Mouse (Mus musculus) kidney, adult 8-10 months (tissue): ENCODE data around the gene Col25a1.

Source experiments
- DNase-seq, 2 experiments: peaks; one replicate each; pipeline ENCODE4 v3.0.0; 2022

Col25a1 gene

DNA sequence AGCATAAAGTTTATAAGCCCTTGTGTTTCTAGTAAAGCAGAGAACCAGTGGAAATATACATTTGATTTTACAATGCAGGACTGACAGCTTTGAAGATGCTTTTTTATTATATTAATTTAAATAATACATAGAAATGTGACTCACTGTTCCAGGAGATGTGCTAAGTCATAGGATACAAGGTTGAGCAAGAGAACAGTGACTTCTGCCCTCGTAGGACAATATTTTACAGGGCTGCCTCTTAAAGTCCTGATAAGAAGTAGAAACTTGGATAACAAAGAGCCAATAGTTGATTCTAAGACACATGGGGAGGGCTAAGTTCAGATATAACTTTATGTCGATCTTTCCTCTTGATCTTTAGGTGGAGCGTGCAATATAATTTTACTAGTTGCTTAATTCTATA, 124.8 kb downstream of the Col25a1 start:
- DNase-seq = no peak

DNA sequence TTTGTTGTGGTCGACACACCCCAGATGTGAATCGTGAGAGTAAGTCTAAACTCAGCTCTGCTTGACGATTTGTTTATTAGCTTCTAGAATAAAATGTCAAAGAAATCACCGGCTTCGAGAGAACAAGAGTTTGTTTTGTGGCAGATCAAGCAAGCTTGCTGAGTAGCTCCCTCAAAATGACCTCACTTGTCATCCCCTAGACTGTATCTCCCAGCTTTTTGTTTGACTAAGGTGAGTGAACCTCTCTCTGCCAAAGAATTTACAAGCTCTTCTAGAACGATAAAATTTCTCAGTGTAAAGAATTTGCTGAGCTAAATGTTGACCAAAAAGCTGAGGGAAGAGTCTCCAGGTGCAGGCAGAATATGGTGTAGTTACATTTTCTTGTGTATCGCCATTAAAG, 125.3 kb downstream of the Col25a1 start:
- DNase-seq = no peak

DNA sequence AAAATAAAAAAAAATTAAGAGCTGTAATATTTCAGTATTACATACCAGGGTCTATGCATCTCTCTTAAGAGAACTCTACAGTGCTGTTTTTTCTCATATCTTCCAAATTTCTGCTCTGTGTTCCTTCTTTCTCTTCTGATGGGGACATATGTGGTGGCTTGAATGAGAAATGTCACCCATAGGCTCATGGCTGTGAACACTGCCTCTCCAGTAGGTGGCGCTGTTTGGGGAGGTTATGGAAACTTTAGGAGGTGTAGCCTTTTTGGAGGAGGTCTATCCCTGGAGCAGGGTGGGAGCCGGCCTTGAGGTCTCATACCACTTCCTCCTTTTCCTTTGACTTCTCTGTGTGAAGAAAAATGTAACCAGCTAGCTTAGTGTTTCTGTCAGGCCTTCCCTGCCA, 128.4 kb downstream of the Col25a1 start:
- no peak for DNase-seq

DNA sequence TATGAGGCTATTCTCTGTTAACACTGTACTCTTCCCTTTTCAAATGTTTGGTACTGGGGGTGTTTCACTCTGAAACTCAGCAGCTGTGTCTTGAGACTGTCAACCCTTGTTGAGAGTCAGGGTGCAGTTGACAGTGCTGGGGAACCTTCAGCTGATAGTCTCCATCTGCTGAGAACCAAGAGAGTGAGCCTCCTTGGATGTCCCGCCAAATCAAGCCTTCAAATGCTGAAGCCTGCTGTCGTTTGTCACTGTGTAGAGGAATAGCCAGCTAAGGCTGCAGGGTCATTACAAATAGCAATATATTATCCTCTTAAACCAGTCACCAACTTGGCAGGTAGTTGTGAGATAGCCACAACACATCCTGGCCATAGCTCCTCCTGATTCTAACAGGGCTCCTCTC, 129.0 kb downstream of the Col25a1 start:
- no peak for DNase-seq

DNA sequence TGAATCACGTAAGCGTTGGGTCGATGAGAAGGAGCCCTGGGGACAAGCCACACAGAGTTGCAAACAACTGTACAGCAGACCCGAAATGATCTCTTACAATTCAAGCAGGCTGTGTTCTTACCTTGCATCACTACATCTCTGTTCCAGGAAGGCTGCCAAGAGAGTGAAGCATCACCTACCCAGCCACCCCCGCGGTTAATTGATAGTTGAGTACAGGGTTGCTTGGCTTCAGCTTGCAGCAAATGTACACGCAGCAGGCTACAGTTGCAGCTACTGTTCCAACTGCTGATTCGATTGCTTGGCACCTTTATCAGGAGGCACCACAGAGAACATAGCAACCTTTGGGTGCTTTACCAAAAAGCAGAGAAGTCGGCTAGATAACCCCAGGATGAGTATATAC, 133.8 kb downstream of the Col25a1 start:
- no peak for DNase-seq

DNA sequence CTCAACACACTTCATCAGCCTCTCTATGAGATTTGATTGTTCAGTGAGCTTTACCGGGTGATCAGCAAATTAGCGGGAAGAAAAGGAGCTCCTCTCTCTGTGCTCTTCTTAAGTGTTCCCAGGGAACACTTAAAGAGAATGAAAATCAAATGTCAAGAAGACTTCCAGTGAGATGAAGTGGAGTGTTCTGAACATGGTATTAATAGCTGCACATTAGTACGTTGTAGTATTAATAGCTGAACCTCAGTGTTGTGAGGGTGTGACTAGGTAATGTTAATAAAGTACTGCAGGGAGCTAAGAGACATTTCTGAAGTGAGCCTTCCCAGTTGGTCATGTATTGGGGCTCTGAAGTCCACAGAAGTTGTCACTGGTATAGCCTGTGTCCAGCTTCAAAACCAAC, 139.2 kb downstream of the Col25a1 start:
- no peak for DNase-seq

DNA sequence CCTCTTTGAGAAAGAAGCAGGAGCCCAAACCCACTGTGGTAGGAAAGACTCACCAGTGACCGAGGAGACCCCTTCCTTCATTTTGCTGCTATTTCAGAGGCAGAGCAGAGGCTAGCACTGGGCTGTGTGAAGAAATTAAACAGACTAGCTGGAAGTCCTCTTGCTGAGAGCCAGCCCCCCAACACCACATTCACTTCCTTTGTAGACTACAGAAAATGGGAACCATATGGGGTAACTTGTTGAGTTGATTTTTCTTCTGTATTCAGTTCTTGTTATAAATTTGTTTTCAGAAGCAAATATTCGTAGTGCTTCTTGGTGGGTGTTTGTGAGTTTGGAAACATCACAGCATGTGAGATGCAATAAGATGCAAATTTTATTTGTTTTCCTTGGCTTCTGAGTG, 142.6 kb downstream of the Col25a1 start:
- DNase-seq = no peak

DNA sequence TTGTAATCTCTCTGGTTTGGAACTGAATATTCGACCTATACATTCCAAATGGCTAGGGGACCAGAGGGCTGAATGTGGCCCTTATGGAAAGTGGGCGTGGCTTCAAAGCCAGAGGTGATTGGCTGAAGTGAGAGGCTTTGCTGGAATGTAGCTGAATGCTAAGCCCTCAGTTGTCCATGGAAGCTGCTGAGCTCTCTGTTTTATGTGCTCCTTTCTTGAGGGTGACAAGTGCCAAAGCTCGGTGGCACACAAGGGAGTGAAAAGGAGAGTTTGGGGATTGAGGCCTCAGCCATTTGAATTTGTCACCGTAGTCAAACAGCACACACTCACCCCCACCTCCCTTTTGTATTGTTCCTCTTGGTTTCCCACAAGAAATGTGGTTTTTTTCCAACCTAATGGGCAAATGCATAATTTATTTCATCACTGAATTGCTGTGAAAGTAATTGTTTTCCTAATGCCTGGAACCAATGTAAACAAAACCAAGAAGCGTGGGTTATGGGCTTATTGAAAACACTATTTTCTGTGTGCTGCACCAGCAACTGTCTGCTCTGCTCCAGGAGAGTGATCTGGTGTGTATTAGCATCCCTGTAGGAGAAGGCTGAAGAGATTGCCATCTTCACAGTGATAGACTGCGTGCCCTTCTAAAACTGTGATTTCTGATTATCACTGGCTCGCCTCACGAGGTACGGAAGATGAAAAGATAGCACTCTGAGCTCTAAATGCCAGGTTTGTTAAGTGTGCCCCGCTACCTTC, 147.2 kb downstream of the Col25a1 start:
- DNase-seq = no peak

DNA sequence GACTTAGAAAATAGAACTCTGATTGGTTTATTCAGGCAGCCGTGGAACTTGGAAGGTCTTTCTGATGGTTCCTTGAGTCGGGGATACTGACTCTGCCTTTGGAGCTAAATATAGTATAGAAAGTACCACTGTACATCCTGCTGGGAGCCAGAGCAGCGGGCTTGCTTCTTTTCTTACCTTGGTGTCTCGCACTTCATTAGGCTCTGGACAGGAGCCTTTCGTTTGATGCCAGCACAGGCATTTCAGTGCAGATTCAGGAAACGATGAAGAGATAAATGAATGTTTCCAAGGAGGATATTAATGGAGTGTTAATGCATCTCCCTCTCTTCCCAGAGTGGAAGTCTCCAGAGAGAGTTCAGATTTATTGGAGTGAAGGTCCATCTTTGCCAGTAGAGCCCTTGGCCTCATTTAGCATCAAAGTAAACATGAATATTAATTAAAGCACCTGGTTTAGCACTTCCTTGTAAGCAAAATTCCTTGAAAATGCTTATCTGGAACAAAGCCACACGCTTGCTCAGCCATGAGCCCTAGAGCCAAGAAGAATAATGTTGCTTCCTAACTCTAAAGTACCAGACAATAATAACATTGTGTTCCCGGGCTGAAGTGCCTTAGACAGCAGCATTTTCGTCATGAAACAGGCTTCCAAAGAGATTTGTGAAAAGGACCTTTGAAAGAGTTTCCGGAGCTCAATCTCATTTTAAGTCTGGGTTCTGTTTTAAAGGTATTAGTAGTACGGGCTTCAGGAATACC, 151.9 kb downstream of the Col25a1 start:
- no peak for DNase-seq

DNA sequence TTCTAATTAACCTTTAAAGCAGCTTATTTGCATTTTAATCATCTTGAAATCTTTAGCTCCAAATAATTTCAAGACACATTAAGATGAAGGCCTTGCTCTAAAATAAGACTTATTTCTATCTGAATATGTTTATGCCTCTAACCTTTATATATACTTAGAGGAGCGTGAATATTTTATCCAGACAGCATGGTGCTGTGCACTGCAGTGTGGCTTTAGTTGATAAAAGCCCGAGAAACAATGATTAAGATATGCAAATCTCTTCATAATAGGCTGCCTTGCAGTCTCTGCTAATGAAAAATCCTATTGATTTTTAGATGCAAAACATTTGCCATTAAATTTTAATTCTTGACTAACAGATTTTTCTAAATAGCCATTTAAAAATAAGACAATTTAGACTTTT, 156.8 kb downstream of the Col25a1 start:
- no peak for DNase-seq

DNA sequence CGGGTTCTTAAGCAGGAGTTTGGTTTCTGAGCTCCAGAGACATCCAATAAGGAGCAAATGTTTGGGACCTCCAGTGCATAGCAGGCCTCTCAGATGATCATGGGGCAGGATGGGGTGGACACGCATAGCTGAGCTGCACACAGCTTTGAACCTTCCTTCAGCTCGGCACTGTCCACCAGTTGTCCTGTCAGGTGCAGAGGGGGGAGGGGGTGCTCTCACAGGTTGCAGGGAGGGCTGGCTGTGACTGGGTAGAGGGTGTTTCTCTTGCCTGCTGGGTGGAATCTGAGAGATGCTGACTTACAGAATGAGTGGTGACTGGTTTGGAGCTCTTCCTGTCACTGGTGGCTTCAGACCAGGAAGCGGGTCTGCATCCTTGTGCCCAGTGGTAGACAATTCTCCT, 157.5 kb downstream of the Col25a1 start:
- DNase-seq = no peak

DNA sequence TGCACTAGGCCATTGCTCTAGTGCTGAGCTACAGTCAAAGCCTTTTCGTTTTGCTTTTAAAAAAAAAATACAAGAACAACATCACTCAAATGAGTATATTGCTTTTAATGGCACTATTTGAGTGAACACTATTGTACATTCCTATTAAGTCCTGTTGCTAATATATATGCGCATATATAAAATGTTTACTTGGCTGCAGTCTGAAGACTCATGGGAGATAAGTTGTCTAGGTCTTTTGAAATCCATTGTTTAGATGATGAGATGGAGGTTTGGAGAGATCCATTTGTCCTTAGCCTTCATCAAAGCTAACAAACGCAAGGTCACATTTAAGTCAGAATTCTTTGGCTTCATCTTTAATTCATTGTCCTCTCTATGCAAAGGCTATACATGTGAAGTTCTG, 157.9 kb downstream of the Col25a1 start:
- DNase-seq = no peak

DNA sequence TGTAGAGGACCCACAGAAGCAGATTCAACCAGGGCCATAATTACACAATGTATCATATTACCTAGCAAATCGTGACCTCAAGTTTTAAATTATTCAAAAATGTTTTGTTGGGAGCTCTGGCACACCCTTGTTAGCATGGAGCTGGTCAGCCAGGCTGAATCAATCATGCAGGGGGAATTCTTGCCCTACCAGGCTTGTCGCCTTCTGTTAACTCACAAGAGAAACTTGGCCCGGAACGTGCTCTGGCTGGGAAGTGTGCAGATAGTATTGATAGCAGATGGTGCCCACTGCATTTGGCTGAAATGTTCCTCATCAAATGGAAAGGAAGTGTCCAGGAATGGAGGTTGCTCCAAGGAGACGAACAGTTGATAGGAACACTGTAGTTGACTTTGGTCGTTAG, 158.9 kb downstream of the Col25a1 start:
- DNase-seq = peak in 1 of 2 experiments; percentile 4

DNA sequence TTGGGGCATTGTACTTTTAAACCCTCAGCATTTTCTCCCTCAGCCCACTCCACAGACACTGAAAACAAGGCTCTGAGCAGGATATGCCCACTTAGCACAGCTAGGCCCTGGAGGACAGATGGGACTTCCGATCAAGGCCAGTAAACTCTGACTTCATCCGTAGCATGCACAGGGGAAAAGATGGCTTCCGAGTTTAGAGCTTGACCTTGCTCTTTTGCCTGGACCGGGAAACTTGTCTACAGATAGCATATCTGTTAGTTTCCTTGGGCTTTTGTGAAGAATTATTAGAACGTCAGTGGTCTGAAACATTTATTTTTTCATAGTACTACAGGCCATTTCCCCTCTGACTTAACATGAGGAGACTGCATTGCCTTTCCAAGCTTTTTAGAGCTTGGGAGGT, 159.4 kb downstream of the Col25a1 start:
- no peak for DNase-seq

DNA sequence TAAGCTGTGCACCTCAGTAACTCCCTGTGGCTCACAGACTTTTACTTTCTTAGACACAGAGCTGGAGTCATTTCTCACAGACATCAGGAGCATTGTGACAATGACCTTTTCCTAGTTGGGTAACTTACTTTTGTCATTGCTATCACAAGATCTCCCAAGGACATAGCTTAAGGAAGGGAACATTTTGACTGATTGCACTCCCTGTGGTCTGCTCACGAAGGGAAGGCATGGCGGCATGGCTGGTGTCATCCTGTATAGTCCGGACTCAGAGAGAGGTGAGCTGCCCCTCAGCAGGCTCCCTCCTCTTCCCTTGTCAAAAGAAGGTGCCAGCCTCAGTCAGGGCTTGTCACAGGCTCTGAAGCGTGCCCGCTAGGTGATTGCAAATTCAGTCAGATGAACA, 160.6 kb downstream of the Col25a1 start:
- no peak for DNase-seq

DNA sequence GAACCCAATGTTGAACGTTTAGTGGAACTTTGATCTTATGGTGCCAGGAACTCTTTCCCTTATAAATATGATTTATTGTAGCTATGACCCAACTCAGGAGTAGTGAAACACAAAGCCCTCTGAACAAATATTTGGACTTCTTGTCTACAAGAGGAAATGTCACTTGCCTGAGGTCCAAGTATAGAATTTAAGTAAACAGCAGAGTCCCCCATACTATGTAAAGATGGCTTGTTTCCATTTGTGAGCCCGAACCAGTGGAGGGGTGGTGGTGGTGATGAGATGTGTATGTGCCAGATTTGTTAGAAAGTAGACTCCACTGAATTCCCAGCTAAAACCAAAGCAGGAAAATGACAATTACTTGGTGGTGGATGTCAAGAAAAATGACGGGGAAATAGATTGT, 169.2 kb downstream of the Col25a1 start:
- no peak for DNase-seq

DNA sequence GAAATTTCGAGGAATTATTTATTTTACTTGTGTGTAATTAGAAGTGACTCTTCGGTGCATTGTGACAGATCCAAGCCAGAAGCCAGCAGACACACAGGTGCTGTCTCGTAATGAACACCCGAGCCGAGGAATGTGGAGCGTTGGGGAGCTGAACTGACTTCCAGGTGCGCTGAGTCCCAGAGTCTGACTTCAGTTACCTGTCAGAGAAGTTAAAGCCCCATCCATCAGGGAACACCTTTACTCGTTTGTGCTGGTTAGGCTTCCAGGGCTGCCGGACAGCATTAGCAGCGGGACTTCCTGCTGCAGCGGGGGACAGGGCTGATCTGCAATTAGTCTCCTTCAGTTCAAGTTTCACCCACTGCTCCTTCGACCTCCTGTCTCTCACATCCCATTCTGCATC, 172.3 kb downstream of the Col25a1 start:
- DNase-seq = no peak

DNA sequence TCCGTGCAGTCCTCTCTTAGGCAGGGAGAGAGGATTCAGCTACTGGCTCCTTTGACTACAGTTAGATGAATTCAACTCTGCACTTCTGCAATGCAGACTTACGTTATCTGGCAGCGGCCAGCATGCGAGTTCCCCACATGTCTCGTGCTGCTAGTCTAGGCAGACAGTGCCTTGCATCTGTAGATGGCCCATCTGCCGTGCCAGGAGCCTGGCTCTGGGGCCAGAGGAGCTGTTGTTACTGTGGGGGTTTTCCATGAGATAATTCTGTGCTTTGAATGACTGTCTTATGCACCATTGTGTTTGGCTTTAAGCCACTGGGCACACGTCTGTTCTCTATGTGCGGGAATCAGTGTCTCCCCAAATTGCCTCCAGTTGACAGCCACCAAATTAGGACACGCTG, 173.5 kb downstream of the Col25a1 start:
- DNase-seq = no peak

DNA sequence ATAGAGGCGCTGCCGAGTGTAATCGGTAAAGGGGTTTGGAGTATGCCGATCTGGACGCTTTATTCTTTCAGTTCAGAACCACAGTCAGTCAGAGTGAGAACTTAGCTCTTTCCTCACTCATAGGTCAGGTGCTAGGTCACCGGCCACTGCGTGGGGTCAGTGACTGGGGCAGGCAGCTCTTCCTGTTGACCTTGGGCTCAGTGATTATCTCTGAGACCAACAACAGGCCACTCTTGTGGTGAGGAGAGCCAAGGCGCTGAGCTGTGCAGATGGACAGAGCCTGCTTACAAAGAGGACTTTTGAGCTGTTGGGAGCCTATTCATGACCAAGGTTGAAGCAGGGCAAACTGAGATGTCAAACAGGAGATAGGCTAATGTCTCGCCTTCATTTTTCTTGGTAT, 174.4 kb downstream of the Col25a1 start:
- no peak for DNase-seq

DNA sequence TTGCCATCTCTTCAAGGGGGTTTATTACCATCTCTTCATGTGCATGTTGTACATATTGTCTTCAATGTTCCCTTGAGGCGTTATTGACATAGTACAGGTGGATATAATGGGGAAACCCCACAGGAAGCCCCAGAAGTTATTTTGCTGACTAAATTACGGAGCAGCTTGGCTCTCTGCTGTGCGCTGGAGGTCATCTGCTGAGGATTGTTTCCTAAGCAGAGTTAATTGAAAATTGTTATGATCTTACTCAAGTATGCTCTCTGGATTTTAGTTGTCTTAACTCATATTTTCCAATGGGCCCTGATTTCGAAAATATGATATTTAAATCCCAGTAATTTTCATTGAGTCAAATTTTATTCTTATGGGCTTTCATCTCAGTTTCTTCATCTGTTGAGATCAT, 178.0 kb downstream of the Col25a1 start:
- DNase-seq = no peak

DNA sequence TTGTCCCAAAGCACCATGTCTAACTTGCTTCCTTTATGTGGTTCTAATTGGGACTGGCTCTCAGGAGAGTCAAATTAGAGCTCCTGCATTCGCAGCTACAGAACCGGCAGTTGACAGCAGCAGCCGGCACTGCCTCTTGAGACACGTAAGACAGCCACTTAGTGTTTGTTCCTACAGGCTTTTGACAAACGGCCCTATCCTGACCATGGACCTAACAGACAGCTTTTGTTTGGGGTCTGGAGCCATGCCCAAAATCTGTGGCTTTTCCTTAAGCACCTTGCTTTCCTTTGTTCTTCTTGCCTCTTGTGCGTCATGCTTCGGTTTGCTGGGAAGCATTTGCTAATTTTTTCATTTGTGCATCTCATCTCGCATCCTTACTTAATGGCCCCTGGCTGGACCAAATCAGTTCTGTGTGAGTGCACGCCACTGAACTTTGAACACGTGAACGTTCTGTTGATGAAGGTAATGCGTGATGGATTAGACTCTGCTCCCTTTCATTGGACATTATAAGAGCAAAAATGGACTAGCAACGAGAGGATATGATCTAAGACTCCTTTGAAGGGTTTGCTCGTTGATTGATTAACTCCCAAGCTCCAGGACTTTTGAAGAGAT, 179.5 kb downstream of the Col25a1 start:
- peak; percentile 8 to 29 for DNase-seq

DNA sequence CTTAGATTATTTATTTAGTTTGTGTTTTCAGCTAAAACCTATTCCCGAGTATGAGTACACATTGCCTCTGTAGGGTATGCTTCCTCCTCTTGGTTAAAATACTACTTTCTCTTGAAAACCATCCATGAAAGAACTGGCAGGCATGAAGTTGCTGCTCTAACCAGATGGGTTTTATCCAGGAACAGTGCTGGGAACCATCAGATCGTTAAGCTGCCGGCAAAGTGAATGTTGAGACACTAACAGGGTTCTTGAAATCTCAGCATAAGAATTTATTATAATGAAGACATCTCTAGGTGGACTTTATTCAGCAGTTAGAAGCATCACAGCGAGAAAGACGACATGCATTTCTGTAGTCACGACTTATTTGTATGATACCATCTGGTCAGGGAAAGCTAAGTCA, 181.9 kb downstream of the Col25a1 start:
- no peak for DNase-seq

DNA sequence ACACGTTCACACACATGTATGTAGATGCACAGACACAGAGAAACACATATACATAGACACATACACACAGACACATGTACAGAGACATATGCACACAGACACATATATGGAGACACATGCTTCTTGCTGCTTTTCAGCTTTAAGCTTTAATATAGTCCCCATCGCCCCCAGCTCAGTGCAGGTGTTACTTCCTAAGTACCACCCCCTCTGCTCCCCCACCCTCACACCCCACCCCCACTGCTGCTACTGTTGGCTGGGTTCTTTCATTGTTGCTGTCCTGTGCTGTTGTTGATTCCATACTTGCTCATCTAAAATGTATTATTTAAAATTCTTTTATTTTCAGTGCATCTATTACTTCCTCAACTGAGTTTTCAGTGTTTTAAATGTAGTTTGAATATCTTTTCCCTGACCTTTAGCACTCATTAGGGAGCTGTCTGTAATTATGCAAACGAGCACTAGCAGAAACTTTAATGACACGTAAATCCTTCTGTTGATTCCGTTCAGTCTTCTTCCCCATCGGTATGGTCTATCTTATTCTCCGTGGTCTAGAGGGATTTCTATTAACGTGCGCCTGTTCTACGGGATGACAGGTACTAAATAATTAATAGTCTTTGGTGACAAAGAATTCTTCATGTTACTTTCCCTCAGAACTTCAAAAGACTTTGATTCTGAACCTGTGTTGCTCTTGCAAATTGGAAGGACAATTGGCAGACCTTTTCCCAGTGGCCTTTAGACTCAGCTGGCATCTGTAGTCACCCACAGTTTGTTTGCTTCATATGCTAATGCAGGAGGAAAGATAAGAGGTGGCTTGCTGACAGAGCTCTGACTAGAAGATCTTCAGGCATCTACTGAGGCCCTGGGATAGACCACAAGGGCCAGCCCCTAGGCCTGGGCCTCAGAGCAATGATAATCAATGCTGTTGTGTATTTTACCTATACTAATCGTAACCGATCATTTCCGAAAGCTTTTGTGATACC, 196.0 kb downstream of the Col25a1 start:
- DNase-seq = no peak
